Mouse (Mus musculus): ENCODE data around the gene Olfr228. TPM values are rescaled to one million over a fixed set of nuclear protein-coding genes. Genes with fewer than 3 reads are reported as not detected.
"Not testable (repeated sequence)": the region's sequence is repeated elsewhere in the genome, so short reads cannot be mapped to it uniquely, and the experiment has no call there.

Olfr228 gene
- total and polyA plus RNA-seq, 3 experiments = not detected

GRCm38 (mm10) chr2:86460434-86460833 lies 26.8 kb downstream of the Olfr228 start:
- peak; percentile 68 for DNase-seq (ENCODE audit: low read depth, low spot score)
- Histone ChIP-seq H3K4me1 (ENCODE audit: control insufficient read depth in 1 of 2, insufficient read depth in 2 of 2, low read length in 2 of 2) (no peaks in the 10 kb centered on the region), H3K9me3 (replicated peaks; ENCODE audit: insufficient read depth, low read length) (no peaks in the 10 kb centered on the region)

GRCm38 (mm10) chr2:86456169-86456568 lies 31.0 kb downstream of the Olfr228 start, which contains the start of gene Olfr1066:
Gene Olfr1066 (minus strand): TSS chr2:86456269.
- Histone ChIP-seq H3K4me1 (ENCODE audit: control insufficient read depth in 1 of 2, insufficient read depth in 2 of 2, low read length in 2 of 2) (no peaks in the 10 kb centered on the region), H3K27me3 (ENCODE audit: control insufficient read depth in 1 of 2, insufficient read depth in 2 of 2, low read length in 2 of 2) (no peaks in the 10 kb centered on the region), H3K9ac (ENCODE audit: control insufficient read depth, low read depth, low read length, poor library complexity, severe bottlenecking) (no peak within 1 kb of the TSS), H3K27ac (ENCODE audit: control insufficient read depth, low read depth, low read length) (no peak within 1 kb of the TSS), H3K36me3 (ENCODE audit: control insufficient read depth in 1 of 2, insufficient read depth in 2 of 2, low read length in 2 of 2) (no peaks in the 10 kb centered on the region), H3K9me3 (replicated peaks; ENCODE audit: insufficient read depth, low read length) (no peaks in the 10 kb centered on the region), H3K79me2 (ENCODE audit: control insufficient read depth, insufficient read depth, low read length, poor library complexity) (no peaks in the 10 kb centered on the region), H3K4me3 (ENCODE audit: control insufficient read depth in 1 of 2, insufficient read depth in 1 of 2, low read depth in 2 of 2, low read length in 2 of 2) (no peak within 1 kb of the TSS)
- no peak for DNase-seq (ENCODE audit: low read depth, low spot score)
- TF ChIP-seq NELFE (IDR thresholded peaks at IDR 0.05; ENCODE audit: low read depth, low read length) (no peak), ETS1 (IDR thresholded peaks at IDR 0.05; ENCODE audit: low read depth, low read length) (no peak), CTCF (IDR thresholded peaks at IDR 0.05 in 2 of 3, conservative IDR thresholded peaks at IDR 0.05 in 1 of 3; ENCODE audit: control insufficient read depth in 1 of 3, insufficient read depth in 1 of 3, low read depth in 2 of 3, low read length in 3 of 3, poor library complexity in 1 of 3, severe bottlenecking in 1 of 3) (no peak), POLR2AphosphoS2 (IDR thresholded peaks at IDR 0.05; ENCODE audit: low read length) (no peak), KAT2A (conservative IDR thresholded peaks at IDR 0.05; ENCODE audit: low read depth, low read length) (no peak), UBTF (IDR thresholded peaks at IDR 0.05; ENCODE audit: borderline replicate concordance, insufficient read depth, low read depth, low read length) (no peak), MYB (IDR thresholded peaks at IDR 0.05; ENCODE audit: low read depth, low read length) (no peak), GATA1 (IDR thresholded peaks at IDR 0.05; ENCODE audit: low read depth, low read length) (no peak), HCFC1 (IDR thresholded peaks at IDR 0.05; ENCODE audit: low read depth, low read length) (no peak), NRF1 (IDR thresholded peaks at IDR 0.05; ENCODE audit: insufficient read depth, low read depth, low read length, poor library complexity, severe bottlenecking) (no peak), TBP (IDR thresholded peaks at IDR 0.05; ENCODE audit: low read depth, low read length) (no peak), SIN3A (IDR thresholded peaks at IDR 0.05; ENCODE audit: low read length) (no peak), CHD1 (IDR thresholded peaks at IDR 0.05; ENCODE audit: low read depth, low read length) (no peak), CHD2 (IDR thresholded peaks at IDR 0.05; ENCODE audit: low read length) (no peak)

More at GRCm38 (mm10) chr2:86460434-86460833, 26.8 kb downstream of the Olfr228 start:
- no peaks in the 10 kb centered on the region for H3K27me3 ChIP-seq (ENCODE audit: control insufficient read depth in 1 of 2, insufficient read depth in 2 of 2, low read length in 2 of 2)
- peak; percentile 44; the same call in 1 of the 2 replicates for TF ChIP-seq TCF12 (IDR thresholded peaks at IDR 0.05; ENCODE audit: low read depth, low read length)
- no peak for TF ChIP-seq MAX (IDR thresholded peaks at IDR 0.05; ENCODE audit: low read length)
- peak; percentile 57 to 58 for TF ChIP-seq EP300 (IDR thresholded peaks at IDR 0.05; ENCODE audit: low read depth in 1 of 2, low read length in 2 of 2)
- no peak for TF ChIP-seq UBTF (IDR thresholded peaks at IDR 0.05; ENCODE audit: borderline replicate concordance, insufficient read depth, low read depth, low read length)
- no peak for TF ChIP-seq USF1 (IDR thresholded peaks at IDR 0.05; ENCODE audit: low read depth, low read length)
- TF ChIP-seq MAFK (IDR thresholded peaks at IDR 0.05; ENCODE audit: borderline replicate concordance, low read depth, low read length) = no peak
- no peak overlapping the region for H3K27ac ChIP-seq (ENCODE audit: control insufficient read depth, low read depth, low read length)
- no peak overlapping the region for H3K4me3 ChIP-seq (ENCODE audit: control insufficient read depth in 1 of 2, insufficient read depth in 1 of 2, low read depth in 2 of 2, low read length in 2 of 2)
- H3K36me3 ChIP-seq (ENCODE audit: control insufficient read depth in 1 of 2, insufficient read depth in 2 of 2, low read length in 2 of 2) = no peaks in the 10 kb centered on the region
- H3K9ac ChIP-seq (ENCODE audit: control insufficient read depth, low read depth, low read length, poor library complexity, severe bottlenecking) = no peak overlapping the region
- H3K79me2 ChIP-seq (ENCODE audit: control insufficient read depth, insufficient read depth, low read length, poor library complexity) = no peaks in the 10 kb centered on the region

GRCm38 (mm10) chr2:86450491-86450890 lies 36.7 kb downstream of the Olfr228 start, which contains the start of gene Olfr1065:
Gene Olfr1065 (minus strand): TSS chr2:86450591.
- not testable (repeated sequence) for H3K79me2 ChIP-seq (ENCODE audit: control insufficient read depth, insufficient read depth, low read length, poor library complexity); H3K9ac ChIP-seq (ENCODE audit: control insufficient read depth, low read depth, low read length, poor library complexity, severe bottlenecking); DNase-seq (ENCODE audit: low read depth, low spot score); H3K27ac ChIP-seq (ENCODE audit: control insufficient read depth, low read depth, low read length); H3K36me3 ChIP-seq (ENCODE audit: control insufficient read depth in 1 of 2, insufficient read depth in 2 of 2, low read length in 2 of 2); H3K4me3 ChIP-seq (ENCODE audit: control insufficient read depth in 1 of 2, insufficient read depth in 1 of 2, low read depth in 2 of 2, low read length in 2 of 2); H3K27me3 ChIP-seq (ENCODE audit: control insufficient read depth in 1 of 2, insufficient read depth in 2 of 2, low read length in 2 of 2); H3K4me1 ChIP-seq (ENCODE audit: control insufficient read depth in 1 of 2, insufficient read depth in 2 of 2, low read length in 2 of 2); H3K9me3 ChIP-seq (replicated peaks; ENCODE audit: insufficient read depth, low read length)

- not testable (repeated sequence) for H3K9ac ChIP-seq (ENCODE audit: control insufficient read depth, low read depth, low read length, poor library complexity, severe bottlenecking); H3K27me3 ChIP-seq (ENCODE audit: control insufficient read depth in 1 of 2, insufficient read depth in 2 of 2, low read length in 2 of 2); H3K79me2 ChIP-seq (ENCODE audit: control insufficient read depth, insufficient read depth, low read length, poor library complexity); H3K9me3 ChIP-seq (replicated peaks; ENCODE audit: insufficient read depth, low read length); H3K4me3 ChIP-seq (ENCODE audit: control insufficient read depth in 1 of 2, insufficient read depth in 1 of 2, low read depth in 2 of 2, low read length in 2 of 2); H3K36me3 ChIP-seq (ENCODE audit: control insufficient read depth in 1 of 2, insufficient read depth in 2 of 2, low read length in 2 of 2); DNase-seq (ENCODE audit: low read depth, low spot score); H3K4me1 ChIP-seq (ENCODE audit: control insufficient read depth in 1 of 2, insufficient read depth in 2 of 2, low read length in 2 of 2); H3K27ac ChIP-seq (ENCODE audit: control insufficient read depth, low read depth, low read length)
Observed at GRCm38 (mm10) chr2:86442101-86442500, 45.1 kb downstream of the Olfr228 start.
